19 mouse cellular contexts compared by ENCODE assay signal in genomic region chr9:65360641-65361448, GRCm38 (mm10). TPM values are rescaled to one million over a fixed set of nuclear protein-coding genes. Genes with fewer than 3 reads are reported as not detected.
DNase-seq lines count a peak whose midpoint lies in the region; ATAC-seq and TF ChIP-seq lines count a peak whose summit lies in the region.
"Had no signal": no experiment of that assay in that cellular context is flagged by ENCODE, and none has a peak within 500 bp of the region (broad histone marks: within the 10 kb centered on the region; RNA-seq: fewer than 3 reads in every experiment).

Gene Ubap1l (plus strand): TSS chr9:65361041.

- H3K27me3 ChIP-seq in kidney, embryonic 14.5 days (ENCODE audit: control insufficient read depth, insufficient read depth, low read length), result no peaks in the 10 kb centered on the region
- H3K27me3 ChIP-seq in lung, postnatal 0 days (replicated peaks; ENCODE audit: insufficient read depth, low read length), result no peaks in the 10 kb centered on the region
- H3K27me3 ChIP-seq: heart, embryonic 12.5 days had no signal

- H3K27ac ChIP-seq in kidney, embryonic 14.5 days (ENCODE audit: low read depth, low read length), result no peak within 1 kb of the TSS
- no peak within 1 kb of the TSS for H3K27ac ChIP-seq in lung, postnatal 0 days (ENCODE audit: low read length)
- H3K27ac ChIP-seq: liver, embryonic 14.5 days had no signal

- no peak within 1 kb of the TSS for H3K9ac ChIP-seq in kidney, embryonic 14.5 days (ENCODE audit: low read depth, low read length)
- no peak within 1 kb of the TSS for H3K9ac ChIP-seq in lung, postnatal 0 days (replicated peaks; ENCODE audit: low read depth)
- H3K9ac ChIP-seq: forebrain, postnatal 0 days; heart, embryonic 12.5 days; liver, embryonic 14.5 days had no signal

- H3K4me3 ChIP-seq in kidney, embryonic 14.5 days (ENCODE audit: low read length), result no peak within 1 kb of the TSS
- H3K4me3 ChIP-seq in lung, postnatal 0 days (ENCODE audit: low read depth, low read length), result no peak within 1 kb of the TSS
- H3K4me3 ChIP-seq: heart, embryonic 12.5 days had no signal

- TF ChIP-seq EP300 in lung, postnatal 0 days (IDR thresholded peaks at IDR 0.05), result no peak

- no peak for ATAC-seq in kidney, embryonic 14.5 days (ENCODE audit: low FRiP score, low TSS enrichment)
- peak; percentile 80 for ATAC-seq in lung, postnatal 0 days
- ATAC-seq: activated CD4-positive, CD25-positive, alpha-beta regulatory T cell, adult 4 months; forebrain, postnatal 0 days; inflammation-experienced regulatory T-cells, adult 6 months; midbrain, embryonic 16.5 days had no signal

- peak; percentile 32 for DNase-seq in kidney, adult 11 months
- peak; percentile 73 for DNase-seq in lung, postnatal 0 days (ENCODE audit: low spot score)
- DNase-seq in lung, postnatal 36 days, result no peak
- DNase-seq in kidney, postnatal 25 days, result peak; percentile 55 to 65
- peak; percentile 48 for DNase-seq in yolk sac, embryonic 10.5 days (ENCODE audit: low spot score)
- no peak for DNase-seq in ovary, postnatal 36 days (ENCODE audit: low spot score)
- DNase-seq: adrenal gland, postnatal 36 days; cerebellum, adult 11 months; cerebellum, postnatal 36 days; forebrain, postnatal 0 days; gastrocnemius, postnatal 10 days; thymus, postnatal 14 days had no signal

- H3K4me2 ChIP-seq in kidney, embryonic 14.5 days (replicated peaks; ENCODE audit: low read depth, low read length), result no peak within 1 kb of the TSS
- no peak within 1 kb of the TSS for H3K4me2 ChIP-seq in lung, postnatal 0 days (replicated peaks; ENCODE audit: low read depth, low read length)
- H3K4me2 ChIP-seq: heart, embryonic 12.5 days had no signal

- TF ChIP-seq CTCF in lung, postnatal 0 days (IDR thresholded peaks at IDR 0.05), result no peak

- H3K4me1 ChIP-seq in kidney, embryonic 14.5 days (ENCODE audit: control insufficient read depth, insufficient read depth, low read length), result 0 out of 2 replicates have a peak, but pooled peaks cover 4% of the 10 kb centered on the region
- H3K4me1 ChIP-seq in lung, postnatal 0 days (ENCODE audit: insufficient read depth, low read depth, low read length), result no peaks in the 10 kb centered on the region

- H3K9me3 ChIP-seq in kidney, embryonic 14.5 days (ENCODE audit: control insufficient read depth, low read length), result no peaks in the 10 kb centered on the region
- no peaks in the 10 kb centered on the region for H3K9me3 ChIP-seq in lung, postnatal 0 days (ENCODE audit: low read length)
- H3K9me3 ChIP-seq: heart, embryonic 12.5 days had no signal

- 90% methylated on average over 16 of the region's 16 CpGs for WGBS in kidney, embryonic 14.5 days
- 71% methylated on average over 16 of the region's 16 CpGs for WGBS in lung, postnatal 0 days

- peaks cover 64% of the 10 kb centered on the region for H3K36me3 ChIP-seq in kidney, embryonic 14.5 days (ENCODE audit: control insufficient read depth, insufficient read depth, low read length)
- H3K36me3 ChIP-seq in lung, postnatal 0 days (ENCODE audit: insufficient read depth, low read length), result peaks cover 44% of the 10 kb centered on the region

RNA-seq across cellular contexts. Expression of gene Ubap1l, which starts in this region (rescaled TPM):
- 0.62 TPM in 1 of 2 replicates, not detected in the other for polyA plus RNA-seq in kidney, embryonic 14.5 days (2014; fragmentation: Nextera tagmentation; extraction: Ambion mirVana)
- 0.33 and 0.40 TPM in 2 replicates for polyA plus RNA-seq in lung, postnatal 0 days (2015; fragmentation: Nextera tagmentation; extraction: Ambion mirVana)
- polyA plus RNA-seq: activated CD4-positive, CD25-positive, alpha-beta regulatory T cell, adult 4 months; embryonic facial prominence, embryonic 11.5 days had no signal

Comparison
In these comparisons a context has a peak if more than half of its experiments do, and no peak if none do; other contexts are left out.
1. Peak in DNase-seq and ATAC-seq in lung, postnatal 0 days; RNA of the gene not detected or under 1 TPM.
2. DNase-seq: peak in kidney, adult 11 months (single experiment), kidney, postnatal 25 days (2 of 2) and yolk sac, embryonic 10.5 days (single experiment); none in lung, postnatal 36 days (single experiment) and ovary, postnatal 36 days (single experiment).